Mouse (Mus musculus): ENCODE measurements around the gene Hyal6.

- TF ChIP-seq RCOR1 (IDR thresholded peaks at IDR 0.05; ENCODE audit: low read depth, low read length) (no peak), ZC3H11A (IDR thresholded peaks at IDR 0.05; ENCODE audit: low read depth, low read length) (no peak), POLR2A (IDR thresholded peaks at IDR 0.05; ENCODE audit: control insufficient read depth in 1 of 2, insufficient read depth in 1 of 2, low read depth in 1 of 2, low read length in 2 of 2, poor library complexity in 1 of 2) (no peak), E2F4 (IDR thresholded peaks at IDR 0.05; ENCODE audit: borderline replicate concordance, low read depth, low read length) (no peak), KAT2A (conservative IDR thresholded peaks at IDR 0.05; ENCODE audit: low read depth, low read length) (no peak), CTCF (IDR thresholded peaks at IDR 0.05 in 2 of 3, conservative IDR thresholded peaks at IDR 0.05 in 1 of 3; ENCODE audit: control insufficient read depth in 1 of 3, insufficient read depth in 1 of 3, low read depth in 2 of 3, low read length in 3 of 3, poor library complexity in 1 of 3, severe bottlenecking in 1 of 3) (no peak)
These were observed 26.2 kb downstream of the Hyal6 start for GRCm38 (mm10) chr6:24759281-24759680.
